Mouse (Mus musculus): ENCODE results near the gene Pkp4.

DNA sequence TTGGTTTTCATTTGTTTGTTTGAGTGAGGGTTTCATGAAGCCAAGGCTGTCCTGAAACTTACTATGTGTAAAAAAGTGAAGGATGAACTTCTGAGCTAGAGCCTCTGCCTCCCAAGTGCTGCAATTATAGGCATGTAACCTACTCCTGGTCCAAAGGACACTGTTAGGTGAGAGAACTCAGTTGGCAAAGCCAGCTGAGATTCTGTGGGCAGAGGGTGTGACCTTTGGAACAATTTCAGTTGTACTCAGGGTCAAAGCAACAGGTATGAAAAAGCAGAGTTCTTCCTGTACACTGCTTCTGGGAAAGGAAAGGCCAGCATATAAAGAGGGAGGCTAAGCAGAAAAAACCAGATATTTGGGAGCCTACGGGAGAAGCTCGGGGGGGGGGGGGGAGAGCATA is 2.5 kb upstream of the Pkp4 start:
- TF ChIP-seq CTCF (IDR thresholded peaks at IDR 0.05; ENCODE audit: low read depth, low read length): no peak
- TF ChIP-seq POLR2A (IDR thresholded peaks at IDR 0.05; ENCODE audit: extremely low read depth, insufficient read depth, low read length): no peak

Data from liver, adult 2 months (tissue).